Mouse (Mus musculus) lung, postnatal 4 days (tissue): Measurements from ENCODE around the gene St6galnac6.

Experiments used
- DNase-seq, 2 experiments: peaks; one replicate each; pipeline ENCODE4 v3.0.0; 2021

The St6galnac6 gene

GRCm38 (mm10) chr2:32585149-32585714 lies 14.3 kb upstream of the St6galnac6 start:
- DNase-seq, result no peak

- DNase-seq, result peak; percentile 94 to 95
Measured at GRCm38 (mm10) chr2:32586871-32587351, 12.6 kb upstream of the St6galnac6 start, which contains the start of gene St6galnac4. Gene St6galnac4, plus strand, starts transcription at chr2:32587095.

- DNase-seq, result peak; percentile 48 to 60
Measured at GRCm38 (mm10) chr2:32587731-32588321, 11.7 kb upstream of the St6galnac6 start.

- peak in 1 of 2 experiments; percentile 70 for DNase-seq
Measured at GRCm38 (mm10) chr2:32589213-32589795, 10.2 kb upstream of the St6galnac6 start.

- no peak for DNase-seq
Measured at GRCm38 (mm10) chr2:32590224-32590623, 9.3 kb upstream of the St6galnac6 start.

GRCm38 (mm10) chr2:32591249-32591648 lies 8.3 kb upstream of the St6galnac6 start:
- no peak for DNase-seq

- no peak for DNase-seq
Measured at GRCm38 (mm10) chr2:32596725-32597124, 2.8 kb upstream of the St6galnac6 start.

- no peak for DNase-seq
Measured at GRCm38 (mm10) chr2:32597248-32597647, 2.3 kb upstream of the St6galnac6 start.

- DNase-seq, result no peak
Measured at GRCm38 (mm10) chr2:32597699-32598098, 1.8 kb upstream of the St6galnac6 start.

GRCm38 (mm10) chr2:32598506-32598905 lies 1.0 kb upstream of the St6galnac6 start:
- no peak for DNase-seq

- peak; percentile 67 to 69 for DNase-seq
Measured at GRCm38 (mm10) chr2:32601417-32602065, 2.0 kb downstream of the St6galnac6 start.

- DNase-seq, result peak; percentile 86 to 92
Measured at GRCm38 (mm10) chr2:32602600-32603054, 3.1 kb downstream of the St6galnac6 start.

GRCm38 (mm10) chr2:32604631-32605030 lies 5.1 kb downstream of the St6galnac6 start:
- no peak for DNase-seq

GRCm38 (mm10) chr2:32606161-32607142 lies 6.9 kb downstream of the St6galnac6 start:
- peak; percentile 90 to 92 for DNase-seq

GRCm38 (mm10) chr2:32607262-32607947 lies 7.9 kb downstream of the St6galnac6 start:
- DNase-seq, result peak; percentile 56

GRCm38 (mm10) chr2:32608141-32608777 lies 8.8 kb downstream of the St6galnac6 start:
- peak; percentile 73 to 75 for DNase-seq

GRCm38 (mm10) chr2:32608778-32609435 lies 9.4 kb downstream of the St6galnac6 start:
- no peak for DNase-seq

- peak; percentile 65 to 75 for DNase-seq
Measured at GRCm38 (mm10) chr2:32610610-32611229, 11.2 kb downstream of the St6galnac6 start.

- DNase-seq, result no peak
Measured at GRCm38 (mm10) chr2:32612274-32612673, 12.8 kb downstream of the St6galnac6 start.

- DNase-seq, result no peak
Measured at GRCm38 (mm10) chr2:32617109-32617508, 17.6 kb downstream of the St6galnac6 start.
